Mouse (Mus musculus) monocyte, adult 5-6 weeks (primary cell): ENCODE measurements around the gene Col4a3bp. TPM values are rescaled to one million over a fixed set of nuclear protein-coding genes. Genes with fewer than 3 reads are reported as not detected.
A peak's percentile ranks its signal among the peaks of the same experiment; 100 is the strongest.

Source experiments
- ATAC-seq: fragments of 153-309, 156-312 bp; replicated peaks from 2 replicates; pipeline ENCODE4 v1.8.0; 2017; ENCODE audit warnings: mild to moderate bottlenecking; ENCODE audit not compliant: low TSS enrichment, insufficient number of reproducible peaks, severe bottlenecking, poor library complexity, low FRiP score
- total RNA-seq: library from RNA; stranded (forward); fragments of 200-1000, 200-491, 200-594 nt; gene quantifications from 3 replicates; pipeline ENCODE4 v1.2.3, GENCODE M21; 2017

The Col4a3bp gene
- total RNA-seq, 1 experiment from 2014 or later: 93.7 TPM

GRCm38 (mm10) chr13:96536821-96537572 lies 5.4 kb upstream of the Col4a3bp start:
- no peak for ATAC-seq

DNA sequence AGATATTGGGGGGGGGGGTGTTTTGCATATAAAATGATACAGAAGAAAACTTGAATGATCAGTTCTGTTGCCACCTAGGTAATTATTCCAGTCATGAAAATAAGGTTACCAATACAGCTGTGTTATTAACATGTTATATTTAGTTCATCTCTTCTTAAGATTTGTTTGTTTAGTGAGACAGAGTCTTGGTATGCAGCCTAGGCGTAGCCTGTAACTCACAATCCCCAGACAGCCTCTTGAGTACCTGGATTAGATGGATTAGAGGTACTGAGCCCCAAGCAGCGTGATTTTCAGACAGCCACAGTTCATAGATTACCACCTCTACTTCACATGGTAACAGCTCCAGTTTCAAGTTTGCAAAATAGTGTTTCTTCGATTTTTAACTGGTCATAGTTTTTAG lies 4.3 kb upstream of the Col4a3bp start:
- no peak for ATAC-seq

- ATAC-seq: no peak
Observed at GRCm38 (mm10) chr13:96541381-96541780, 1.0 kb upstream of the Col4a3bp start.

GRCm38 (mm10) chr13:96542901-96543891 lies 778 bp downstream of the Col4a3bp start:
- no peak for ATAC-seq

DNA sequence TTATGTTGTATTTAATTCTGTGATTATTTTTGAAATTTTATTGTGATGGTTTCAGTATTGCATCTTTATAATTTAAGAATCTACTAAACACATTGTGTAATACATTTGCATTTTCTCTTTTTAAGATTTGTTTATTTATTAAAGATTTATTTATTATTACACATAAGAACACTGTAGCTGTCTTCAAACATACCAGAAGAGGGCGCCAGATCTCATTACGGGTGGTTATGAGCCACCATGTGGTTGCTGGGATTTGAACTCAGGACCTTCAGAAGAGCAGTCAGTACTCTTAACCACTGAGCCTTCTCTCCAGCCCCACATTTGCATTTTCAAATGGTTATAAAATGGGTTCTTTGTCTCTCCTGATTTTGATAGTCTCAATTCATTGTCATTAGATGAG lies 2.1 kb downstream of the Col4a3bp start:
- no peak for ATAC-seq

GRCm38 (mm10) chr13:96547250-96547649 lies 4.8 kb downstream of the Col4a3bp start:
- no peak for ATAC-seq

DNA sequence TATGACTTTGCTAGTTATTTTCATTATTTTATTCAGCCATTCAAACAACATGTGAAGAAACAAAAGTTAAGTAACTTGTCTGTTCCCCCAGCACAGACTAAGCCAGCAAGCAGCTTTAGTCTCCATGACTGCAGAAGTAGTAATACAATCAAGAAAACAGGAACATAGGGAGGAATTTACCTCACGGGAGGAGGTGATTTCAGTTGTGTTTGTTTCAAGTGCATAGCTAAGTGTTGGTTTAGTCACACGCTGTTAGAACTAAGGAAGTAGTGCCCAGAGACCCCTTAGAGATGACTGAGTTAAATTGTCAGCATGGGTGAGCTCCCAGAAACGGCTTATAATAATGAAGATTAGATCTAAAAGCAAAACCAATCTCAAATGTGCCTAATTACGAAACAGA lies 5.5 kb downstream of the Col4a3bp start:
- peak; percentile 68 for ATAC-seq

GRCm38 (mm10) chr13:96555099-96555498 lies 12.7 kb downstream of the Col4a3bp start:
- ATAC-seq: 0 out of 2 replicates have a peak, but pooled peaks have one; percentile 27

- ATAC-seq: no peak
Observed at GRCm38 (mm10) chr13:96567977-96568376, 25.6 kb downstream of the Col4a3bp start.

DNA sequence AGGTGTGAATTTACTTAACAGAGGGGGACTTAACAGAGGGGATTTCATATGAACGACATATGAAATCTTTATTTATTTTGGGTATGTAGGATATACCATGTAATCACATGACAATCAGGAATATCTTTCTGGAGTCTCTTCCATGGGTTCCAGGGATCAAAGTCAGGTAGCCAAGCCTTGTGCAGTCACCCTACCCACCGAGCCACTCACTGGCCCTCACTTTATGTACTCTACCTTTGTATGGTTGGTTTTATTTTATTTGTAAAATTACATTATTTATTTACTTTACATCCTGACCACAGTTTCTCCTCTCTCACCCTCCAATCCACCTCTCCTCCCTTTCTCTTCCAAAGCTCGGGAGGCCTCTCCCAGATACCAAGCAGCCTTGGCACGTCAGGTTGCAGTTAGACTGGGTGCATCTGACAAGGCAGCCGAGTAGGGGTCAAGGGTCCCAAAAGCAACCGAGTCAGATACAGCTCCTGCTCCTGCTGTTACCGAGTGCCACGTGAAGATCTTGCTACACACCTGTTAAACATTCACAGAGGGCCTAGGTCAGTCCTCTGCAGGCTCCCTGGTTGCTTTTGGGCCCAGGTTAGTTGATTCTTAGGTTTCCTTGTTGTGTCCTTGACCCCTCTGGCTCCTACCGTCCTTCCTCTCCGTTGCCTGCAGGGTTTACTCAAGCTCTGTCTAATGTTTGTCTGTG lies 28.0 kb downstream of the Col4a3bp start:
- ATAC-seq: 0 out of 2 replicates have a peak, but pooled peaks have one; percentile 31

- no peak for ATAC-seq
Observed at GRCm38 (mm10) chr13:96571016-96571361, 28.6 kb downstream of the Col4a3bp start.

DNA sequence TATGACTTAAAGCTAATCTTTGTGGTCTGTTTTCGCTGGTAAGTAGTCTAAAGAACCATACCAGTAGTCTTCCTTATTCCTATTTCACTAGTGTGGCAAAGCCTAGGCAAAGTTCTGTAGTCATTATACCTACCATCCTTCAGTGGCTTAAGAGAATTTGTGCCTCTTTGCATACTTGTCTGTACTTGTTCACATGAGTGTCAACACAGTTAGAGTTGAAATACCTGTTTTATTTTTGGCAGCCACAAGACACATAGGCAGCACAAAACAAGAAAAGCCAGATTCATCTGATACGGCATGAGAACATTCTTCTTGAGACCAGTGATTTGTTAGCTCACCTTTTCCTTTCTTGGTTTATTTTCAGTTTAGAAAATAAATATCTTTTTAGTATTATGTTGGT lies 31.8 kb downstream of the Col4a3bp start:
- no peak for ATAC-seq

DNA sequence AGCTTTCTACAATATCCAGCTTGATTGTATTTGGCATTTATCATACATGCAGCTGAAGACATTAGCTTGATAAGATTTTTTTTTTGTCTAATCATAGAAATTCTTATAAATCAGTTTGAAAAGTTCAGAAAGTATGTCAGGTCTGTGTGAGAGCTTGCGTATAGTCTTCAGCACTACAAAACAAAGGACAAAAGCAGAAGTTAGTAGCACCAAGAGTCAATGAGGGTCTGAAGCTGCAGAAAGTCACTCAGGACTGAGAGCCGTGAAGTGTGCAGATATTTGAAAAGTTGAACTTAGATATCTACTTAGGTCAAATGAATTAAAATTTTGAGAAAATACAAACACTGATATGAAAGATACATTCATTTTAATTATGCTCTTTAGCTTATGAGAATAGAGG lies 36.7 kb downstream of the Col4a3bp start:
- no peak for ATAC-seq

DNA sequence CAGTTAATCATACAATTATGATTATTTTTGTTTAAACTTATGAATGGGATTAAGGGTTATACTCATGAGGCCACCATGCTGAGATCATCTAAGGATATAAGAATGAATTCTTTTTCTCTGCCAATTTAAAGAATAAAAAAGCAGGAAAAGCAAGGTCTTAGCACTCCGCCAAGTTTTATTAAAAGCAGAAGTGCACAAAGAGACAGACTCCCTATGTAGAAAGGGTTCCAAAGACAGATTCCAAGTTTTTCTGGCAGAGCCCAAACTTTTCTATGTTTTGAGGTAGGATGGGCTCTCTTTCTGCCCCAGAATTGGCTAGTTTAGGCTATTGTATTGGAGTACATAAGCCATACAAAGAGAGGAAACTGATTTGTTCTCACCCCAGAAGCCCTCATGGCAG lies 37.6 kb downstream of the Col4a3bp start:
- ATAC-seq: no peak

GRCm38 (mm10) chr13:96584201-96584600 lies 41.8 kb downstream of the Col4a3bp start:
- no peak for ATAC-seq

DNA sequence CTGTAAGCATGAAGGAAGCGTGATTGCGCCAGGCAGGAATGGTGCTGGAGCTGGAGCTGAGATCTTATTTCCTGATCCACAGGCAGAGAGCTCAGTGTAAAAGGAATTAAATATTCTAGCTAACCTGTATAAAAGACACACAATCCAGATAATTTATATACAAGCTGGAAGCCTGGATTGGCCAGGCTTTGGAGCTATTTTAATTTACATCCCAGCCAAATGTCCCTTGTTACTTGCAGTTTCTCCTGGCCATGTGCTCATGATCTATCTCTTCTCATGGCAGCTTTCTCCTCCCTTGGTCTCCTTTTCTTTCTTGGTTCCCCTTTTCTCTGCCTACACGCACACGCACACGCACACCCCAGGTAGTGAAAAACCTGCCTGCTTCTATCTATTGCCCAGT lies 44.1 kb downstream of the Col4a3bp start:
- no peak for ATAC-seq

DNA sequence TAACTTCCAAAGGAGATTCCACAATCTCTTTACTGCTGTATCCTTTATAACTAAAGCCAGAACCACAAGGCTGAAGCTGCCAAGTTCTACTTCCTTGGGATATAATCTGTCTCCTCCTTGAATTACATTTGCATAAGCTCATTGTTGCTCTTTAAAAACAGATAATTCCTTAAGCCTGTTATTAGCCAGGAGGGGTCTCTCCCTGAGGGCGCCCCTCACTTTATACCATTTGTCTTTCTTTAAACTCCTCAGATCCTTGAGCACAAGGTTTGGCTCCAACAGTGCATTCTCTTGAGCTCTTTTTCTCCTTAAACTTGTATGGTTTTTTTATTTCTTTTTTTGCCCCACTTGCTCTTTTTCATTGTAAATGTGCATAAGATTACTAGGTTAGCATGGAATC lies 46.2 kb downstream of the Col4a3bp start:
- ATAC-seq: no peak

GRCm38 (mm10) chr13:96593621-96594020 lies 51.2 kb downstream of the Col4a3bp start:
- 0 out of 2 replicates have a peak, but pooled peaks have one; percentile 66 for ATAC-seq

GRCm38 (mm10) chr13:96594070-96594469 lies 51.7 kb downstream of the Col4a3bp start:
- ATAC-seq: no peak
